Mouse (Mus musculus) stomach, postnatal 0 days (tissue): Measurements from ENCODE around the gene Cmtm3. TPM values are rescaled to one million over a fixed set of nuclear protein-coding genes. Genes with fewer than 3 reads are reported as not detected.
"Not testable (repeated sequence)": the region's sequence is repeated elsewhere in the genome, so short reads cannot be mapped to it uniquely, and the experiment has no call there.

Experiments
- ATAC-seq: fragments of 200-750 bp; cut with Nextera tagmentation; 2 replicates; pipeline ENCODE4 v1.8.0; 2017; ENCODE audit not compliant: low FRiP score, low TSS enrichment
- DNase-seq: peaks from one replicate; pipeline ENCODE4 v3.0.0-alpha.2; 2016; ENCODE audit warnings: low spot score
- H3K27ac ChIP-seq: fragments of 300-500 bp; sonication (generic); replicated peaks from 2 replicates; pipeline ENCODE4 v1.5.1; 2014; ENCODE audit warnings: mild to moderate bottlenecking, control low read depth
- H3K27me3 ChIP-seq: fragments of 300-500 bp; sonication (generic); 2 replicates; pipeline ENCODE4 v1.6.1; 2014; ENCODE audit warnings: low read length; ENCODE audit not compliant: control insufficient read depth, insufficient read depth
- H3K36me3 ChIP-seq: fragments of 300-500 bp; sonication (generic); 2 replicates; pipeline ENCODE4 v1.6.1; 2014; ENCODE audit warnings: low read length, mixed read lengths; ENCODE audit not compliant: control insufficient read depth, insufficient read depth
- H3K4me1 ChIP-seq: fragments of 300-500 bp; sonication (generic); replicated peaks from 2 replicates; pipeline ENCODE4 v1.6.1; 2014; ENCODE audit warnings: antibody characterized with exemption; ENCODE audit not compliant: control insufficient read depth, insufficient read depth
- H3K4me2 ChIP-seq: fragments of 300-500 bp; sonication (generic); replicated peaks from 2 replicates; pipeline ENCODE4 v1.6.1; 2014; ENCODE audit warnings: low read depth, mild to moderate bottlenecking, control low read depth, moderate library complexity
- H3K4me3 ChIP-seq: fragments of 300-500 bp; sonication (generic); 2 replicates; pipeline ENCODE4 v1.5.1; 2014; ENCODE audit warnings: low read depth, low read length, control low read depth
- H3K9ac ChIP-seq: fragments of 300-500 bp; sonication (generic); 2 replicates; pipeline ENCODE4 v1.6.1; 2014; ENCODE audit warnings: mild to moderate bottlenecking, low read length, control low read depth, mixed read lengths
- H3K9me3 ChIP-seq: fragments of 300-500 bp; sonication (generic); 2 replicates; pipeline ENCODE4 v1.6.1; 2016; ENCODE audit warnings: low read length; ENCODE audit not compliant: control insufficient read depth
- CTCF ChIP-seq: IDR thresholded peaks from 2 replicates; pipeline ENCODE4 v1.5.1; 2016; ENCODE audit warnings: antibody characterized with exemption, low read depth, mild to moderate bottlenecking, moderate library complexity
- EP300 ChIP-seq: optimal IDR thresholded peaks from 2 replicates; pipeline ENCODE3; 2016; ENCODE audit warnings: antibody characterized with exemption
- WGBS: fragments of 180-500 bp; shearing (Covaris S2); extraction: QIAGEN DNeasy Blood & Tissue Kit; methylation state at CpG from one replicate; pipeline ENCODE4 v1.1.7; 2014; 5-methylcytosine and 5-hydroxymethylcytosine counted together
- polyA plus RNA-seq: library from polyadenylated mRNA; unstranded; fragments of >200 nt; fragmentation: Nextera tagmentation; extraction: Ambion mirVana; gene quantifications from 2 replicates; pipeline ENCODE4 v1.2.1, GENCODE M21; 2015

The Cmtm3 gene
- polyA plus RNA-seq = 48.4 and 52.1 TPM in 2 replicates

- Histone ChIP-seq H3K36me3 (0 out of 2 replicates have a peak, but pooled peaks cover 2% of the 10 kb centered on the region), H3K27ac (peak within 1 kb of the TSS; percentile 69), H3K9ac (peak within 1 kb of the TSS; percentile 78), H3K4me1 (no peaks in the 10 kb centered on the region), H3K27me3 (no peaks in the 10 kb centered on the region), H3K4me2 (peak within 1 kb of the TSS; percentile 78), H3K4me3 (peak within 1 kb of the TSS; percentile 63), H3K9me3 (no peaks in the 10 kb centered on the region)
- ATAC-seq (no peak), DNase-seq (peak; percentile 19)
- TF ChIP-seq CTCF (no peak), EP300 (no peak)
- whole genome bisulfite sequencing = 15% methylated on average over 17 of the region's 18 CpGs
Measured at GRCm38 (mm10) chr8:104339229-104339982, at the start of gene Cmtm3. Gene Cmtm3, plus strand, starts transcription at chr8:104339410.

- 89% methylated on average over 12 of the region's 12 CpGs for WGBS
- not testable (repeated sequence) for ATAC-seq, DNase-seq, H3K4me1 ChIP-seq, H3K4me2 ChIP-seq, H3K27me3 ChIP-seq, H3K27ac ChIP-seq, H3K9me3 ChIP-seq, H3K9ac ChIP-seq, H3K4me3 ChIP-seq, H3K36me3 ChIP-seq
Measured at GRCm38 (mm10) chr8:104293081-104293480, 46.1 kb upstream of the Cmtm3 start, which contains the start of gene Cmtm2a. Gene Cmtm2a, minus strand, starts transcription at chr8:104293181.

- Histone ChIP-seq H3K27ac (no peak overlapping the region), H3K36me3 (no peaks in the 10 kb centered on the region), H3K4me3 (no peak overlapping the region), H3K9ac (no peak overlapping the region), H3K4me2 (no peak overlapping the region), H3K27me3 (no peaks in the 10 kb centered on the region), H3K4me1 (no peaks in the 10 kb centered on the region), H3K9me3 (no peaks in the 10 kb centered on the region)
- ATAC-seq (no peak), DNase-seq (no peak)
- 73% methylated on average over 1 of the region's 1 CpGs for WGBS
- no peak for TF ChIP-seq CTCF
- no peak for TF ChIP-seq EP300
Measured at GRCm38 (mm10) chr8:104294396-104294795, 44.8 kb upstream of the Cmtm3 start.

- not testable (repeated sequence) for H3K4me2 ChIP-seq, H3K27ac ChIP-seq, H3K4me3 ChIP-seq, H3K36me3 ChIP-seq, H3K9me3 ChIP-seq, H3K9ac ChIP-seq, H3K4me1 ChIP-seq, H3K27me3 ChIP-seq, ATAC-seq, DNase-seq
- WGBS = 13% methylated on average over 3 of the region's 3 CpGs
Measured at GRCm38 (mm10) chr8:104301577-104301976, 37.6 kb upstream of the Cmtm3 start.

GRCm38 (mm10) chr8:104302536-104302935, 36.7 kb upstream of the Cmtm3 start:
- H3K9ac ChIP-seq, H3K4me3 ChIP-seq, H3K9me3 ChIP-seq, H3K4me1 ChIP-seq, H3K4me2 ChIP-seq, DNase-seq, H3K27ac ChIP-seq, ATAC-seq, H3K36me3 ChIP-seq, H3K27me3 ChIP-seq: not testable (repeated sequence)
- 91% methylated on average over 4 of the region's 4 CpGs for WGBS

GRCm38 (mm10) chr8:104304962-104305361, 34.2 kb upstream of the Cmtm3 start:
- DNase-seq (no peak), ATAC-seq (no peak)
- Histone ChIP-seq H3K4me3 (no peak overlapping the region), H3K36me3 (no peaks in the 10 kb centered on the region), H3K4me2 (no peak overlapping the region), H3K4me1 (no peaks in the 10 kb centered on the region), H3K27me3 (no peaks in the 10 kb centered on the region), H3K9me3 (no peaks in the 10 kb centered on the region), H3K9ac (no peak overlapping the region), H3K27ac (no peak overlapping the region)
- no peak for TF ChIP-seq CTCF
- TF ChIP-seq EP300 = no peak
- WGBS = 82% methylated on average over 11 of the region's 11 CpGs

GRCm38 (mm10) chr8:104308341-104308740, 30.9 kb upstream of the Cmtm3 start:
- not testable (repeated sequence) for H3K4me1 ChIP-seq, H3K9ac ChIP-seq, H3K27ac ChIP-seq, H3K4me3 ChIP-seq, H3K4me2 ChIP-seq, DNase-seq, H3K27me3 ChIP-seq, H3K36me3 ChIP-seq, H3K9me3 ChIP-seq
- WGBS = 39% methylated on average over 6 of the region's 6 CpGs
- ATAC-seq = peak; percentile 45; the same call in 1 of the 2 replicates

GRCm38 (mm10) chr8:104309441-104310155, 29.6 kb upstream of the Cmtm3 start, which contains the start of the genes Gm45711 and Cmtm1:
Gene Gm45711, minus strand, starts transcription at chr8:104310081.
Gene Cmtm1, minus strand, starts transcription at chr8:104310145.
- H3K4me3 ChIP-seq, H3K4me2 ChIP-seq, H3K36me3 ChIP-seq, ATAC-seq, H3K9ac ChIP-seq, H3K4me1 ChIP-seq, H3K27me3 ChIP-seq, DNase-seq, H3K27ac ChIP-seq, H3K9me3 ChIP-seq: not testable (repeated sequence)
- 87% methylated on average over 34 of the region's 36 CpGs for WGBS
